Mouse (Mus musculus) kidney, postnatal 0 days (tissue): ENCODE results near the gene Cep170. TPM values are rescaled to one million over a fixed set of nuclear protein-coding genes. Genes with fewer than 3 reads are reported as not detected.

ENCODE experiments used
- ATAC-seq: fragments of 200-750 bp; cut with Nextera tagmentation; replicated peaks from 2 replicates; pipeline ENCODE4 v1.8.0; 2017; ENCODE audit warnings: low read depth, moderate number of reproducible peaks, moderate TSS enrichment, moderate library complexity; ENCODE audit not compliant: low FRiP score
- DNase-seq: peaks from one replicate; pipeline ENCODE4 v3.0.0-alpha.2; 2016; ENCODE audit warnings: low spot score
- H3K27ac ChIP-seq: fragments of 300-500 bp; sonication (generic); 2 replicates; pipeline ENCODE4 v1.5.1; 2014; ENCODE audit warnings: mild to moderate bottlenecking
- H3K27me3 ChIP-seq: fragments of 300-500 bp; sonication (generic); 2 replicates; pipeline ENCODE4 v1.6.1; 2014; ENCODE audit warnings: low read length, mixed read lengths; ENCODE audit not compliant: insufficient read depth
- H3K36me3 ChIP-seq: fragments of 300-500 bp; sonication (generic); 2 replicates; pipeline ENCODE4 v1.6.1; 2014; ENCODE audit warnings: low read length, mixed read lengths; ENCODE audit not compliant: insufficient read depth
- H3K4me1 ChIP-seq: fragments of 300-500 bp; sonication (generic); replicated peaks from 2 replicates; pipeline ENCODE4 v1.6.1; 2014; ENCODE audit warnings: antibody characterized with exemption, low read length, mixed read lengths; ENCODE audit not compliant: insufficient read depth
- H3K4me2 ChIP-seq: fragments of 300-500 bp; sonication (generic); 2 replicates; pipeline ENCODE4 v1.6.1; 2014; ENCODE audit warnings: mild to moderate bottlenecking, low read length, moderate library complexity, mixed read lengths
- H3K4me3 ChIP-seq: fragments of 300-500 bp; sonication (generic); replicated peaks from 2 replicates; pipeline ENCODE4 v1.5.1; 2014; ENCODE audit warnings: low read depth, low read length
- H3K9ac ChIP-seq: fragments of 300-500 bp; sonication (generic); 2 replicates; pipeline ENCODE4 v1.6.1; 2014; ENCODE audit warnings: low read depth, low read length
- H3K9me3 ChIP-seq: fragments of 300-500 bp; sonication (generic); replicated peaks from 2 replicates; pipeline ENCODE4 v1.6.1; 2016; ENCODE audit warnings: low read length, inconsistent platforms, mixed read lengths
- CTCF ChIP-seq: IDR thresholded peaks from 2 replicates; pipeline ENCODE4 v1.5.1; 2016; ENCODE audit warnings: antibody characterized with exemption, low read depth, mild to moderate bottlenecking, moderate library complexity
- WGBS: fragments of 180-500 bp; shearing (Covaris S2); extraction: QIAGEN DNeasy Blood & Tissue Kit; methylation state at CpG from one replicate; pipeline ENCODE4 v1.1.7; 2014; 5-methylcytosine and 5-hydroxymethylcytosine counted together
- polyA plus RNA-seq: library from polyadenylated mRNA; unstranded; fragments of >200 nt; fragmentation: Nextera tagmentation; extraction: Ambion mirVana; gene quantifications from 2 replicates; pipeline ENCODE4 v1.2.1, GENCODE M21; 2015

Gene Cep170
- polyA plus RNA-seq, 1 experiment from 2014 or later: 11.9 TPM

DNA sequence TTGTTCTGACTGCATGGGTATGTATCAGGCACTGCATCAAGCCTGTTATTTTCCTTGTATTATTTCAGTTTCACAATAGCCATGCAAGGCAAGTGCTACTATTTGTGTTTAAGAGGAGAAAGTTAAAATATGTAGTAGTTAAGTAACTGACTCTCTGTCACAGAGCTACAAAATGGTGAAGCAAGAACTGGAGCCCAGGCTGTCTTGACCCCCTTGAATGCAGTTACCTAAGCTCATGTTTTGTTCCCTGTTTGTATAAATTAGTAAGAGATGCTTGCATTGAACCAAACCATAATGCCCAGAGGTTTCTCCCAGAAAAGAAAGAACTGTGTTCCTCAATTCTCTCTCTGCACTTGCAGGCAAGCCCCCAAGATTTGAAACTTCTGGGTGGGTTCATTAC is 19.4 kb upstream of the Cep170 start:
- TF ChIP-seq CTCF: no peak
- ATAC-seq (no peak), DNase-seq (no peak)
- no peaks in the 10 kb centered on the region for H3K4me1 ChIP-seq
- no peaks in the 10 kb centered on the region for H3K27me3 ChIP-seq
- H3K27ac ChIP-seq: no peak overlapping the region
- no peak overlapping the region for H3K9ac ChIP-seq
- H3K36me3 ChIP-seq: no peaks in the 10 kb centered on the region
- H3K4me2 ChIP-seq: no peak overlapping the region
- H3K9me3 ChIP-seq: no peaks in the 10 kb centered on the region
- no peak overlapping the region for H3K4me3 ChIP-seq

DNA sequence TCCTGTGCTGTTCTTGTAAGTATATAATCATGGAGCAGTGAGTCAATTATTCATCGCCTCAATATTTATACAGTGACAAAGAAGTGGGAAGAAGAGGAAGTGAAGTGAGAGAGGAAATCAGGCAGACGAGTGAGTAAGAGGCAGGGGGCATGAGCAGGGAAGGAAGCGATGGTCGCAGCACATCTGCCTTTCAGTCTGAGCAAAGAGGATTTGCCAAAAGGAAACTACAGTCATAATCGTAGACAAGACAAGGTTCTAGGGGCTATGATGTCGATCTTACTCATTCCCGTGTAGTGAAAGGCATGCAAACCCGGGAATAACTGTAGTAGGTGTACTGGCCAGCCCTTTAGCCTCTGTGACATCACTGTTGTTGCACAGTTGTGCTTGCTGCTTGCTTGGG is 18.7 kb upstream of the Cep170 start:
- H3K9ac ChIP-seq: no peak overlapping the region
- TF ChIP-seq CTCF: no peak
- 74% methylated on average over 8 of the region's 8 CpGs for WGBS
- H3K27me3 ChIP-seq: no peaks in the 10 kb centered on the region
- H3K9me3 ChIP-seq: no peaks in the 10 kb centered on the region
- no peak for DNase-seq
- H3K4me1 ChIP-seq: no peaks in the 10 kb centered on the region
- H3K4me3 ChIP-seq: no peak overlapping the region
- H3K27ac ChIP-seq: no peak overlapping the region
- H3K36me3 ChIP-seq: no peaks in the 10 kb centered on the region
- H3K4me2 ChIP-seq: no peak overlapping the region
- ATAC-seq: no peak

DNA sequence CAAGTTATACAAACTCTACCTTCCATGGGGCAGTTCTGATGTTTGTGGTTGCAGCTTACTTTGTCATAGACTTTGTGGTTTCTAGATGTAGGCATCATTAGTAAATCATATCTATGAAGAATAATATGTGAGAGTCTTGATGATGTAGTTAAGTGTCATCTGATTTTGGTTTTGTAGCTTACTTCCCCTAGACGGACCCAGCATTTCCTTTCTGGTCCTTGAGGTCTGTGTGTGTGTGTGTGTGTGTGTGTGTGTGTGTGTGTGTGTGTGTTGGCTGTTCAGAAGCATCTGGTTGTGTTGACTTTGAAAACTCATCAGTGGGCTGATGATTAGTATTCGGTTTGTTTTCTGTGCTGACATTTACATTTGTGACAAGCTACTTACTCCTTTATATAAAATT is 18.2 kb upstream of the Cep170 start:
- H3K9me3 ChIP-seq: no peaks in the 10 kb centered on the region
- no peak overlapping the region for H3K4me2 ChIP-seq
- no peak for ATAC-seq
- no peak overlapping the region for H3K9ac ChIP-seq
- 75% methylated on average over 2 of the region's 2 CpGs for WGBS
- no peak overlapping the region for H3K27ac ChIP-seq
- H3K36me3 ChIP-seq: no peaks in the 10 kb centered on the region
- no peaks in the 10 kb centered on the region for H3K4me1 ChIP-seq
- TF ChIP-seq CTCF: no peak
- no peak overlapping the region for H3K4me3 ChIP-seq
- DNase-seq: no peak
- no peaks in the 10 kb centered on the region for H3K27me3 ChIP-seq

DNA sequence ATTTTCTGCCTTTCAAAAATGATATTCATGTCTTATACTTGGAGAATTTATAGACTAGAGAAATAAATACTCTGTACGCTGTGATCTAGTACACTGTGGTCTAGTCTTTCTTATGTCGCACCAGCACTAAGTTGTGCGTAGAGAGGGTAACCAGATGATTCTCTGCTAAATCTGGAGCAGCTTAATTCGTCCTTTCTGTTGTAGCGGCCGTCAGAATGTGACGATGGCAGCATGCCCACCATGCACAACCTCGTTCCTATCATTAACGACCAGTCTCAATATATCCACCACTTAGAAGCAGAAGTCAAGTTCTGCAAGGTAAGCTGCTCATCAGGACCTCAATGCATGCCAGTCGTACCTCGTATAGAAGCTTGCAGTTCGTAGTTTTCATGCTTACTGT is 14.8 kb upstream of the Cep170 start:
- no peak overlapping the region for H3K9ac ChIP-seq
- no peaks in the 10 kb centered on the region for H3K4me1 ChIP-seq
- WGBS: 95% methylated on average over 12 of the region's 12 CpGs
- H3K9me3 ChIP-seq: no peaks in the 10 kb centered on the region
- no peak overlapping the region for H3K4me3 ChIP-seq
- ATAC-seq (no peak), DNase-seq (no peak)
- H3K27me3 ChIP-seq: no peaks in the 10 kb centered on the region
- H3K36me3 ChIP-seq: 0 out of 2 replicates have a peak, but pooled peaks cover 3% of the 10 kb centered on the region
- no peak overlapping the region for H3K27ac ChIP-seq
- H3K4me2 ChIP-seq: no peak overlapping the region
- no peak for TF ChIP-seq CTCF

DNA sequence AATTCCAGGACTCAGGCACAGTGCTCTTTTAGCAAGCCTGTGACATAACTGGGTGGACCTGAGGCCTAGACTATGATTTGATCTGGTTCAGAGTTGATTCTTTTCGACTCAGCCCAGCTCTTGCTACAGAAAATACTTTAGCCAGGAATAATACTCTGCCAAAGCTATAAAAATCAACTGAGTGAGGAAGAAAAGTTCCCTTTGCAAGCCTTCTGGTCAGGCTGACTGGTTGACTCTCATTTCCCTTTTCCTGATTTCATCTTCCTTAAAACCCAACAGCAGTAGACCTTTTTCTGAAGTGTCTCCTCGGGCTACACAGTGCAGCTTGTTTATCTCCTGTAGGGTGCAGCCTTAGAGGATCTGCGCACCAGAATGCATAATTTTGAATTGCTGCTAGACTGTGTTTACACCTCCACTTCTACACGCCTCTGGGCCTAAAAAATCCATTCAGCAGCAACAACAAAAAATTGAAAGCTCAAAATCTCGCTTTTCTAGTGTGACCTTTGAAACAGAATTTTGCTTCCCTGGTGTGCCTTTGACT is 14.1 kb upstream of the Cep170 start:
- Histone ChIP-seq H3K9ac (no peak overlapping the region), H3K4me3 (no peak overlapping the region), H3K4me1 (no peaks in the 10 kb centered on the region), H3K36me3 (0 out of 2 replicates have a peak, but pooled peaks cover 3% of the 10 kb centered on the region), H3K27ac (no peak overlapping the region), H3K4me2 (no peak overlapping the region), H3K9me3 (no peaks in the 10 kb centered on the region), H3K27me3 (no peaks in the 10 kb centered on the region)
- DNase-seq (no peak), ATAC-seq (no peak)
- no peak for TF ChIP-seq CTCF
- 68% methylated on average over 5 of the region's 5 CpGs for WGBS

DNA sequence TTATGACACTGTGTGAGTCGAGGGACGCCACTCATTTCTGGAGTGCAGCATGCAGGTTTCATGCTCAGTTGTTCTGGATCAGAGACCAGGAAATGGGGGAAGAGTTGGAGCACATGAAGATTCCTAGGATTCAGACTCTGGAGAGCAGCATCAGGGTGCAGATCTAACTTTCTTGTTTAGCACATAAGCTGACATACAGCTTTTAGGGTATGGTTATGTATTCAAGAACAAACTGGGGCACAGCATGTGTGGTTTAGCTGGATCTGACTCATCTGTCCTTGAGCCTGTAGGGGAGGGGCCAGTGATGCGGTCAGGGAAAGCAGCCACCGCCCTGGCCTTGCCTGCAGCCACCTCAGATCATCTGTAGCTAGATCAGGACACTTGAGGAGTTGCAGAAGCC is 13.5 kb upstream of the Cep170 start:
- 80% methylated on average over 4 of the region's 4 CpGs for WGBS
- H3K36me3 ChIP-seq: 0 out of 2 replicates have a peak, but pooled peaks cover 3% of the 10 kb centered on the region

DNA sequence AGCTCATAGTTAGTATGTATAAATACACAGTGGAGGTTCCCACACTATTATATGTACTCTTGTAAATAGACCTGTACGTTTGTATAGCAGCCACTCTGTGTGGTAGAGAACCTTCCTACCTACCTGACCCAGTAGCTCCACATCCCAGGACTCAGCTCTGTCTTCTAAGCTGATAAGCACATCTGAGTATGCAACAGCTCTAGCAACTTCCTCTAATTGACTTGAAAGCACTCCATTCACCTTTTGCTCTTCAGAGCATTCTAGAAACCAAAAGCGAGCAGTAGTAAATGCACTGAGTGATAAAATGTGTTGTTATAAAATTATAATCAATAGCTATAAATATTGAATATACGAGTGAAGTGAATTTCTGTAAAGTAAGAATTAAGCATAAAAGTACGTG is 13.1 kb upstream of the Cep170 start:
- H3K4me3 ChIP-seq: no peak overlapping the region
- WGBS: 89% methylated on average over 4 of the region's 4 CpGs
- no peak overlapping the region for H3K27ac ChIP-seq
- TF ChIP-seq CTCF: no peak
- no peak overlapping the region for H3K4me2 ChIP-seq
- no peaks in the 10 kb centered on the region for H3K9me3 ChIP-seq
- no peaks in the 10 kb centered on the region for H3K27me3 ChIP-seq
- ATAC-seq: no peak
- H3K4me1 ChIP-seq: no peaks in the 10 kb centered on the region
- H3K9ac ChIP-seq: no peak overlapping the region
- DNase-seq: no peak
- 0 out of 2 replicates have a peak, but pooled peaks cover 3% of the 10 kb centered on the region for H3K36me3 ChIP-seq

More for the DNA sequence above, 13.5 kb upstream of the Cep170 start:
- no peak for ATAC-seq
- DNase-seq: no peak
- Histone ChIP-seq H3K27ac (no peak overlapping the region), H3K27me3 (no peaks in the 10 kb centered on the region), H3K9ac (no peak overlapping the region), H3K9me3 (no peaks in the 10 kb centered on the region), H3K4me1 (no peaks in the 10 kb centered on the region), H3K4me3 (no peak overlapping the region), H3K4me2 (no peak overlapping the region)
- TF ChIP-seq CTCF: no peak
